Mouse (Mus musculus) lung, adult 2 months (tissue): ENCODE results near the gene Dgkd. TPM values are rescaled to one million over a fixed set of nuclear protein-coding genes. Genes with fewer than 3 reads are reported as not detected.

ENCODE experiments used
- DNase-seq: peaks from one replicate; pipeline ENCODE4 v3.0.0; 2022
- H3K4me1 ChIP-seq: fragments of 200-500 bp; 2 replicates; pipeline ENCODE4 v1.6.1; 2011; ENCODE audit warnings: low read length; ENCODE audit not compliant: control insufficient read depth, insufficient read depth
- H3K4me3 ChIP-seq: fragments of 200-500 bp; replicated peaks from 2 replicates; pipeline ENCODE3; 2011; ENCODE audit warnings: low read depth, mild to moderate bottlenecking, control low read depth, low read length; ENCODE audit errors: extremely low read depth
- CTCF ChIP-seq: fragments of 200-500 bp; IDR thresholded peaks from 2 replicates; pipeline ENCODE4 v1.5.1; 2011; ENCODE audit warnings: mild to moderate bottlenecking, low read length, control low read depth; ENCODE audit not compliant: insufficient read depth
- POLR2A ChIP-seq: fragments of 200-500 bp; IDR thresholded peaks from 2 replicates; pipeline ENCODE4 v1.6.1; 2011; ENCODE audit warnings: low read depth, mild to moderate bottlenecking, control low read depth, low read length, borderline replicate concordance; ENCODE audit errors: extremely low read depth
- WGBS: fragments of 180-500 bp; shearing (Covaris S2); methylation state at CpG from one replicate; pipeline ENCODE4 v1.1.7; 2018; 5-methylcytosine and 5-hydroxymethylcytosine counted together
- polyA plus RNA-seq: library from polyadenylated mRNA; depleted of rRNA; stranded (reverse); fragments of >200 nt; gene quantifications from 2 replicates; pipeline ENCODE4 v1.2.3, GENCODE M21; 2012

Dgkd gene
- polyA plus RNA-seq, 1 experiment, result 36.9 TPM

DNA sequence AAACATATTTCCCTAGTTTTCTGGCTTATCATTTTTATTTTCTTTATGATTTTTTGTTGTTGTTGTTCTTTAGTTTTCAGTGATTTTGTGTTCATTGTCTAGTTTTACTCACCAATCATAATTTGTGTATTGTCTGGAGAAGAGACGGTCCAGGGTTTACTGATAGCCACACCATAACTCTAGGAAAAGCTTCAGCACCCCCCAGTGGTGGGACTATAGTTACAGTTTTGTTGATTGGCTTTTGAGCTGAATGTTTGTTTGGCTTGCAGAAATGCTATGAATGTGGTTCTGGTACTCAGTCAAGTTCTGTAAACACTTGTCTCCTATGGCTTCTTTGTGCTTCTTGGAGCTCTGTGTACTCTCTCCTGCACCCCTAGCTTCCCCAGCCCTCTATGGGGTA lies 69.6 kb downstream of the Dgkd start:
- Histone ChIP-seq H3K4me3 (no peak overlapping the region), H3K4me1 (0 out of 2 replicates have a peak, but pooled peaks cover 2% of the 10 kb centered on the region)
- peak; percentile 52 for DNase-seq
- 19% methylated on average over 1 of the region's 1 CpGs for WGBS
- TF ChIP-seq CTCF, result no peak
- no peak for TF ChIP-seq POLR2A

DNA sequence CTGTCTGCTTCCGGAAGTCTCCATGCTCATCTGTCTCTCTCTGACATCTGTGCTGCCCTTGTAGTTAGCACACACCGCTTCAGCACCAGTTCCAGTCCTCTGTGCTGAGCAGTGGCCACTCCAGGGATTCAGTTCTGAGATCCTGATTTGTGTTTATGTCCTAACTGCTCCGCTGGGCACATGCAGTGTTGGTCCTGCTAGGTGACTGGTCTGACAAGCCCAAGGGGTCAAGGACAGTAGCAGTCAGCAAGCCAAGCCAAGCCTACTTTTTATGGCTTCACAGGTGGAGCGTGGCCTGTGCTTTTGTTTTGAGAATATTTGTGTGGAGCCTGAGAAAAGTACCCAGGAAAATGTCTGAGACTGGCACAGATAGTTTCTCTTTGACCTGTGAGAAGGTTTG lies 71.8 kb downstream of the Dgkd start:
- Histone ChIP-seq H3K4me3 (no peak overlapping the region), H3K4me1 (0 out of 2 replicates have a peak, but pooled peaks cover 2% of the 10 kb centered on the region)
- TF ChIP-seq CTCF (no peak), POLR2A (no peak)
- no peak for DNase-seq
- WGBS, result 87% methylated on average over 4 of the region's 4 CpGs

DNA sequence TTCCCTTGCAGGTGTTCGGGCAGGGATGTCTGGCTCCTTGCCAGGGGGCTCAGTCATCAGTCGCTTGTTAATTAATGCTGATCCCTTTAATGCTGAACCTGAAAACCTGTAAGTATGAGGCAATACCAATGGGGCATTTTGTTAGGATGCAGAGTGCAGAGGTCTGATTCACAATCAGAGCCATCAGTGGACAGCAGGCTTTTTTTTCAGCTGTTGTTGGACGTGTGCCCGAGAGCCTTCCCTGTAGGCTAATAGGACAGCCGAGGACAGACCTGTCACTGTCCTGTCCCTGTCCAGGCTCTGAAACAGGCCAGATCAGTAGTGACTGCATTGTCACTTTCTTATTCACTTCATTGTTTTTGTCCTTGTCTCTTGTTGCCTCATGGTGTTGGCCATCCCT lies 76.6 kb downstream of the Dgkd start:
- TF ChIP-seq POLR2A (no peak), CTCF (no peak)
- H3K4me1 ChIP-seq, result no peaks in the 10 kb centered on the region
- no peak overlapping the region for H3K4me3 ChIP-seq
- DNase-seq, result no peak
- WGBS, result 66% methylated on average over 5 of the region's 5 CpGs

DNA sequence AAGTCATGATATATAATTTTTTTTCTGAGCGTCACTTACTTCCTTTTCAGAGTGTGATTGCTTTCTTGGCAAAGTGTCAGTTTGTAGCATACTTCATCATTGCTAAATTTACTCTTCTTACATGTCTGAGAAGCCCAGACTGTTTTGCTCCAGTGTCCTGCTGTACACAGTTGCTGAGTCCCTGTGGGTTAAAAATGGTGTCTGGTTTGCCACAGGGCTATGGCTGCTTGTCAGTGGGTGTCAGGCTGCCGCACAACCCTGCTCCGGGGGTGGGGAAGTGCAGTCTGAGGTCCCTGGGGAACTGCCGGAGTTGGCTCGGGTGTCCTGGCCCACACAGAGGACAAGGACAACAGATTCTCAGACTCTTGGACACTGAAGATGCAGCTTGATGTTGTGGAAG lies 80.0 kb downstream of the Dgkd start:
- no peak for TF ChIP-seq CTCF
- no peak for DNase-seq
- H3K4me3 ChIP-seq, result no peak overlapping the region
- 66% methylated on average over 5 of the region's 5 CpGs for WGBS
- H3K4me1 ChIP-seq, result no peaks in the 10 kb centered on the region

DNA sequence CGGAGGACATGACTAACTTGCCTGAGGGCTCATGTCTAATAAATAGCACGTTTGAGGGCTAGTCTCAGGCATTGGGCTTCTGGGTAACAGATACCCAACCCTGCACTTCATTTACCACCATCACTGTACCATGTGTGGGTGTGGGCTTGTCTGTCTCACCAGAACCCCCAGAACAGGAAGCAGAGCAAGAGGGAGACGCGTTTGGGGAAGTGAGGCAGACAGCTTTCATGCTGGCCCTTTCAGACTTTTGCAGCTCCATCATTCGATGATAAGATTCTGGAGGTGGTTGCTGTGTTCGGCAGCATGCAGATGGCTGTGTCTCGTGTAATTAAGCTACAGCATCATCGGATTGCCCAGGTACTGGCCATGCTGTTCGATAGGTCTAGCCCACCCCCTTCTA lies 82.0 kb downstream of the Dgkd start:
- TF ChIP-seq CTCF (no peak), POLR2A (no peak)
- DNase-seq, result no peak
- 86% methylated on average over 9 of the region's 9 CpGs for WGBS
- Histone ChIP-seq H3K4me1 (no peaks in the 10 kb centered on the region), H3K4me3 (no peak overlapping the region)

DNA sequence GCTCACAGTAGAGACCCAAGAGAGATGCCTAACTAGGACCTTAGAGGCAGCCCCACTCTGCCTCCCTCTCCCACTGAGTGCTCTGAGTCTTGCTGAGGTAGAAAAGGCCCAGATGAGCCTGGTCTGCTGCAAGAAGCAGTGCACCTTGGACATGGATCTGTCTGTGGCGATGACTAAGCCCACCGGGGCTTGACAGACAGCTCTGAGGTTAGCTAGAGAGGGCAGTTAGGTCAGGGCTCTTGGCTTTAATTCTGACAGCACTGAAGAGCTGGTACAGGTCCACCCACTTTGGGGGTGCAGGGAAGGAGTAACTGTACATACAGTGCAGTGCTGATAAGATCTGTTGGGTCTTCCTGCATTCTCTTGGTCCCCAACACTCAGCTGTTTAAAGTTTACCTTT lies 82.5 kb downstream of the Dgkd start:
- Histone ChIP-seq H3K4me3 (no peak overlapping the region), H3K4me1 (no peaks in the 10 kb centered on the region)
- TF ChIP-seq POLR2A, result no peak
- no peak for TF ChIP-seq CTCF
- 73% methylated on average over 2 of the region's 2 CpGs for WGBS
- no peak for DNase-seq

DNA sequence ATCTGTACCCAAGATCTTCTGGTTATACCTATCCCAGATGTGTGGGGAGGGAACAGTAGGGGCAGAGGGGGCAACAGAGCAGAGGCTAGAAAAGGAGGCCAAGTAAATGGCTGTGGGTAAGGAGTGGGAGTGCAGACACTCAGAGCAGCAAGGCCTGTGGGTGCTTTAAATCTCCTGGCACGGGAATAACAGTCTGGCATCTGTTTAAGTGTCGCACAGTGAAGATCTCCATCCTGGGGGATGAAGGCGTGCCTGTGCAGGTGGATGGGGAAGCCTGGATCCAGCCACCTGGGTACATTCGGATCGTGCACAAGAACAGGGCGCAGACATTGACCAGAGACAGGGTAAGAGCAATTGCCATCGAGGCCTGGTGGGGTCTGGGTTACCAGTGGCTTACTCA lies 83.0 kb downstream of the Dgkd start:
- no peak for DNase-seq
- Histone ChIP-seq H3K4me1 (no peaks in the 10 kb centered on the region), H3K4me3 (no peak overlapping the region)
- TF ChIP-seq CTCF (no peak), POLR2A (no peak)
- WGBS, result 93% methylated on average over 7 of the region's 7 CpGs

DNA sequence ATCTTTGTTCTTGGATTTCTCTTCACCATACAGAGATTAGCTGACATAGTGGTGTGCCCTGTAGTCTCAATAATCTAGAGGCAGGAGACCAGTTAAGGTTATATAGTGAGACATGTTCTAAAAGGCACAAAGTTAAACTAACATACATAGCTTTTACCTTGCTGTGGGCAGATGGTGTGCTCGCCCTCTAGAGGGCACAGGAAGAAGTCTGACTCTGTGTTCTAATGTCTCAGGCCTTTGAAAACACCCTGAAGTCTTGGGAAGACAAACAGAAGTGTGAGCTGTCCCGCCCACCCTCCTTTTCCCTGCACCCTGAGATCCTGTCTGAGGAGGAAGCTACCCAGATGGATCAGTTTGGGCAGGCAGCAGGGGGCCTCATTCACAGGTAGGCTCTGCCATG lies 83.4 kb downstream of the Dgkd start:
- no peak overlapping the region for H3K4me3 ChIP-seq
- TF ChIP-seq POLR2A (no peak), CTCF (peak; percentile 37; the same call in 1 of the 2 replicates)
- no peak for DNase-seq
- 40% methylated on average over 2 of the region's 2 CpGs for WGBS
- no peaks in the 10 kb centered on the region for H3K4me1 ChIP-seq

DNA sequence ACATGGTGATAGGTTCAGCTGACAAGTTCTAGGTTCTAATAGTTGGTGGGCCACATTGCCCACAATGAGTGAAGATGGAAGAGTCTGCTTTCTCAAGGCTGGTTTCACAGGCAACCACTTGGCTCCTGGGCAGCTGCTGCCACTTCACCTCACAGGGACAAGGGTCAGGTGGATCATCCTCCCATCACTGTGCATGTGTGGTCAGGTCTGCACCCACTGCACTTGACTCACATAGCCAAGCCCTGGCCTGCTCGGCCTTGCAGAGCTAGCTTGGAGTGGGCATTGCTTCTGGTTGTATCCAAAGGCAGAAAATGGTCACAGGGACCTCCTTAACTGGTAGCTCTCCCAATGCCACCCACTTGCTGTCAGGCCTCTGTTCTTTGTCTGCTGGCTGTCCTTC lies 88.7 kb downstream of the Dgkd start:
- no peaks in the 10 kb centered on the region for H3K4me1 ChIP-seq
- TF ChIP-seq POLR2A (no peak), CTCF (no peak)
- 80% methylated on average over 1 of the region's 1 CpGs for WGBS
- no peak for DNase-seq
- H3K4me3 ChIP-seq, result no peak overlapping the region

DNA sequence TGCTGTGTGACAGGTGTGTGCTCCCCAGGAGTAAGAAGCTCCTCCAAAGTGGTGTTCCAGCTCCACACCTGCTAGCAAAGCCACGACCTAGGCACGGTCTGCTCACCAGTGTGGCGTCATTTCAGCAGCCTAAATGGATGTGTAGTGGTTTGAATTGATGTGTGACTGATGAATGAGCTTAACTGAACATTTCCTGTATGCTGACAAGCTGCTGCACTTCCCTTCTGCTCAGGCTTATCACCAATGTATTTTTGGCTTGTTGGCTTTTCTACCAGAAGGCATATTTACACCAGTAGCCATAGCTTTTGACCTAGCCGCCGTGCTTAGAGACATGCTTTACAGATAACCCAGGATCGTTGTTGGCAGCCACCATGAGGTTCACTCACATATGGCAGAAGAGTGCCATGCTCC lies 94.6 kb downstream of the Dgkd start:
- DNase-seq, result no peak
- Histone ChIP-seq H3K4me3 (no peak overlapping the region), H3K4me1 (no peaks in the 10 kb centered on the region)
- 66% methylated on average over 6 of the region's 6 CpGs for WGBS
- TF ChIP-seq CTCF (no peak), POLR2A (no peak)

DNA sequence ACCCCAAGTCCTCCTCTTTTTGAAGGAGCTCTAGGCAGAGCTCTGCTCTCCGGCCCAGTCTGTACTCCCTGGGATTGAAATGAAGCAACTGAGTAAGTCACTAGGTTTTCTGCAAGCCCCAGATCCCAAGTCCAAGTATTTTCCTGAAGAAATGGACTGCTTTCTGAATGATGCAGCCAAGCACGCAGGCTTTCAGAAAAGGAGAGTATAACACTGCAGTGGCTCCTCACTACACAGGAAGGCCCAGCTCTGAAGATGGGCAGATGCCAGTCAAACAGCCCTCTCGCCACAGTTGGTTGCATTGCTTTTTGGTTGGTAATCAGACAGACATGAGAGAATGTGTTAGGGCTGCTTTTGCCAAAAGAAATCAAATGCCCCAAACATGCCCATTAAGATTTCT lies 98.6 kb downstream of the Dgkd start:
- H3K4me1 ChIP-seq, result no peaks in the 10 kb centered on the region
- TF ChIP-seq CTCF (no peak), POLR2A (no peak)
- DNase-seq, result no peak
- WGBS, result 90% methylated on average over 3 of the region's 3 CpGs
- no peak overlapping the region for H3K4me3 ChIP-seq
